Mouse (Mus musculus): ENCODE measurements around the gene Ints12. TPM values are rescaled to one million over a fixed set of nuclear protein-coding genes. Genes with fewer than 3 reads are reported as not detected.

Ints12 gene
- polyA plus RNA-seq, 1 experiment from 2014 or later, result 18.6 TPM

DNA sequence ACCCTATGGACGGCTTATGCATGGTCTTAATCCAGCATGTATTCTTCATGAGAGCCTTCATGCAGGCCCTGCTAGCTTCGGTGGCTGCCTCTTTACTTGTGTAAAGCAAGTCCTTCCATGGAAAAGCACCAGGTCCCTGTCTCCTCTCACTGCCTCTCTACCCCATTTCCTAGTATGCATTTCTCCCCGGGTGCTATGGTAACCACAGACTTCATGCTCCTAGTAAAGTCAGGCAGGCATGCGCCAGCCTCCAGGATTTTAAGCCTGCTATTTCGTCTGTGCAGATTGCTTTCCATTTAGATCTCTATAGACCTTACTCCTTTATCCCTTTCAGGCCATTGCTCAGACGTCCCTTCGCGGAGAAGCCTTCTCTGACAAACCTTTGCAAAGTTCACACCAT lies 63.0 kb downstream of the Ints12 start:
- Histone ChIP-seq H3K36me3 (ENCODE audit: control insufficient read depth, insufficient read depth, low read length) (no peaks in the 10 kb centered on the region), H3K9ac (ENCODE audit: low read length) (no peak overlapping the region), H3K4me3 (ENCODE audit: low read depth, low read length) (no peak overlapping the region), H3K9me3 (ENCODE audit: control insufficient read depth, low read length) (no peaks in the 10 kb centered on the region), H3K4me1 (replicated peaks; ENCODE audit: control insufficient read depth, insufficient read depth, low read length) (no peaks in the 10 kb centered on the region), H3K27me3 (replicated peaks; ENCODE audit: control insufficient read depth, insufficient read depth, low read length) (no peaks in the 10 kb centered on the region), H3K4me2 (ENCODE audit: low read length) (no peak overlapping the region), H3K27ac (ENCODE audit: low read depth) (no peak overlapping the region)
- 79% methylated on average over 8 of the region's 8 CpGs for WGBS
- ATAC-seq (replicated peaks; ENCODE audit: low FRiP score, low TSS enrichment, low read depth), result no peak
- DNase-seq (ENCODE audit: low spot score), result no peak

DNA sequence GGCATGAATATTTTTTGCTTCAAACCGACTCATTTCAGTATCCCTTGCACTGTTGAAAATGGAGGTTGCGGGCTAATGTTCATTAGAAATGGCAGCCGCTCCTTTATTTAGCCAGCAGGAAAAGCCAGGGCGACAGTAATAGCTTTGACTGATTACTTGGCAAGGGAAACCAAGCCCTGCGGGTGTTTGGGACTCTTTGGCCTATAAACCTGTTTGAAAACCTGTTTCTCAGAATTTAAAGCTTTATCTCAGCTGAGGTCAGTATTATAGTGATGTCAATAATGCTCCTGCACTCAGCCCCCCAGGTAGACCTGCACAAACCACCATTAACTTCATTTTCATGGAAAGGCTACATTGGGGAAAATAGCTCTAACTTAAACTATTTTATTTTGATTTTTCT lies 66.6 kb downstream of the Ints12 start:
- no peaks in the 10 kb centered on the region for H3K9me3 ChIP-seq (ENCODE audit: control insufficient read depth, low read length)
- no peak overlapping the region for H3K4me2 ChIP-seq (ENCODE audit: low read length)
- no peaks in the 10 kb centered on the region for H3K4me1 ChIP-seq (replicated peaks; ENCODE audit: control insufficient read depth, insufficient read depth, low read length)
- ATAC-seq (replicated peaks; ENCODE audit: low FRiP score, low TSS enrichment, low read depth) (no peak), DNase-seq (ENCODE audit: low spot score) (no peak)
- no peaks in the 10 kb centered on the region for H3K27me3 ChIP-seq (replicated peaks; ENCODE audit: control insufficient read depth, insufficient read depth, low read length)
- H3K36me3 ChIP-seq (ENCODE audit: control insufficient read depth, insufficient read depth, low read length), result no peaks in the 10 kb centered on the region
- H3K9ac ChIP-seq (ENCODE audit: low read length), result no peak overlapping the region
- WGBS, result 38% methylated on average over 5 of the region's 5 CpGs
- no peak overlapping the region for H3K4me3 ChIP-seq (ENCODE audit: low read depth, low read length)
- no peak overlapping the region for H3K27ac ChIP-seq (ENCODE audit: low read depth)

Other genes starting within 250 kb of the Ints12 start
- 42.0 and 45.3 TPM in 2 replicates for gene Npnt, start 141.5 kb upstream of the Ints12 start, polyA plus RNA-seq (2014; fragmentation: Nextera tagmentation; extraction: Ambion mirVana)
- 9.1 and 10.7 TPM in 2 replicates for gene Gstcd, start 193 bp downstream of the Ints12 start, polyA plus RNA-seq (2014; fragmentation: Nextera tagmentation; extraction: Ambion mirVana)
- 2.5 and 3.3 TPM in 2 replicates for gene Arhgef38, start 143.1 kb downstream of the Ints12 start, polyA plus RNA-seq (2014; fragmentation: Nextera tagmentation; extraction: Ambion mirVana)
- 107 and 113 TPM in 2 replicates for gene Ppa2, start 218.3 kb downstream of the Ints12 start, polyA plus RNA-seq (2014; fragmentation: Nextera tagmentation; extraction: Ambion mirVana)

All from intestine, embryonic 14.5 days (tissue).